Mouse (Mus musculus): ENCODE results near the gene Cyp4f17. TPM values are rescaled to one million over a fixed set of nuclear protein-coding genes. Genes with fewer than 3 reads are reported as not detected.

Gene Cyp4f17
- polyA plus RNA-seq, 1 experiment = 1.8 TPM

GRCm38 (mm10) chr17:32501051-32501450 is 4.8 kb upstream of the Cyp4f17 start:
- Histone ChIP-seq H3K4me3 (no peak overlapping the region), H3K79me2 (ENCODE audit: control insufficient read depth, insufficient read depth) (no peaks in the 10 kb centered on the region), H3K27me3 (ENCODE audit: control insufficient read depth, insufficient read depth, insufficient read length) (no peaks in the 10 kb centered on the region), H3K4me2 (ENCODE audit: low read depth) (no peak overlapping the region), H3ac (ENCODE audit: control insufficient read depth, insufficient read length) (no peak overlapping the region), H3K36me3 (ENCODE audit: control insufficient read depth, insufficient read depth) (no peaks in the 10 kb centered on the region)
- TF ChIP-seq MYOG (IDR thresholded peaks at IDR 0.05; ENCODE audit: control insufficient read depth in 1 of 3, insufficient read depth in 1 of 3, insufficient read length in 2 of 3, low read depth in 2 of 3) = no peak
- TF ChIP-seq REST (IDR thresholded peaks at IDR 0.05; ENCODE audit: insufficient read depth, insufficient read length) = no peak
- TF ChIP-seq CEBPB (IDR thresholded peaks at IDR 0.05; ENCODE audit: insufficient read depth, poor library complexity, severe bottlenecking) = no peak
- no peak for TF ChIP-seq POLR2AphosphoS2 (IDR thresholded peaks at IDR 0.05; ENCODE audit: insufficient read length, low read depth)
- TF ChIP-seq POLR2A (IDR thresholded peaks at IDR 0.05; ENCODE audit: insufficient read length, low read depth) = no peak
- no peak for TF ChIP-seq MYOD1 (IDR thresholded peaks at IDR 0.05; ENCODE audit: control insufficient read depth in 1 of 3, insufficient read length in 2 of 3, low read depth in 2 of 3)
- TF ChIP-seq USF1 (IDR thresholded peaks at IDR 0.05; ENCODE audit: low read depth) = no peak
- TF ChIP-seq MAX (IDR thresholded peaks at IDR 0.05; ENCODE audit: low read depth) = no peak
- no peak for TF ChIP-seq TCF3 (IDR thresholded peaks at IDR 0.05; ENCODE audit: insufficient read length, low read depth)
- no peak for TF ChIP-seq E2F4 (IDR thresholded peaks at IDR 0.05; ENCODE audit: insufficient read depth)
- no peak for TF ChIP-seq TCF12 (IDR thresholded peaks at IDR 0.05; ENCODE audit: insufficient read depth, poor library complexity, severe bottlenecking)
- TF ChIP-seq SRF (IDR thresholded peaks at IDR 0.05; ENCODE audit: control insufficient read depth, insufficient read length, low read depth) = no peak

- H3K4me2 ChIP-seq (ENCODE audit: low read depth) = no peak overlapping the region
- TF ChIP-seq POLR2AphosphoS2 (IDR thresholded peaks at IDR 0.05; ENCODE audit: insufficient read length, low read depth) (no peak), MAX (IDR thresholded peaks at IDR 0.05; ENCODE audit: low read depth) (no peak), USF1 (IDR thresholded peaks at IDR 0.05; ENCODE audit: low read depth) (no peak), MYOD1 (IDR thresholded peaks at IDR 0.05; ENCODE audit: control insufficient read depth in 1 of 3, insufficient read length in 2 of 3, low read depth in 2 of 3) (no peak), MYOG (IDR thresholded peaks at IDR 0.05; ENCODE audit: control insufficient read depth in 1 of 3, insufficient read depth in 1 of 3, insufficient read length in 2 of 3, low read depth in 2 of 3) (no peak), CEBPB (IDR thresholded peaks at IDR 0.05; ENCODE audit: insufficient read depth, poor library complexity, severe bottlenecking) (no peak), POLR2A (IDR thresholded peaks at IDR 0.05; ENCODE audit: insufficient read length, low read depth) (no peak), TCF3 (IDR thresholded peaks at IDR 0.05; ENCODE audit: insufficient read length, low read depth) (no peak), E2F4 (IDR thresholded peaks at IDR 0.05; ENCODE audit: insufficient read depth) (no peak), SRF (IDR thresholded peaks at IDR 0.05; ENCODE audit: control insufficient read depth, insufficient read length, low read depth) (no peak), REST (IDR thresholded peaks at IDR 0.05; ENCODE audit: insufficient read depth, insufficient read length) (no peak), TCF12 (IDR thresholded peaks at IDR 0.05; ENCODE audit: insufficient read depth, poor library complexity, severe bottlenecking) (no peak)
- no peak overlapping the region for H3K4me3 ChIP-seq
- no peaks in the 10 kb centered on the region for H3K27me3 ChIP-seq (ENCODE audit: control insufficient read depth, insufficient read depth, insufficient read length)
- H3K36me3 ChIP-seq (ENCODE audit: control insufficient read depth, insufficient read depth) = no peaks in the 10 kb centered on the region
- no peaks in the 10 kb centered on the region for H3K79me2 ChIP-seq (ENCODE audit: control insufficient read depth, insufficient read depth)
- H3ac ChIP-seq (ENCODE audit: control insufficient read depth, insufficient read length) = no peak overlapping the region
These were observed 2.7 kb upstream of the Cyp4f17 start for GRCm38 (mm10) chr17:32503111-32503510.

DNA sequence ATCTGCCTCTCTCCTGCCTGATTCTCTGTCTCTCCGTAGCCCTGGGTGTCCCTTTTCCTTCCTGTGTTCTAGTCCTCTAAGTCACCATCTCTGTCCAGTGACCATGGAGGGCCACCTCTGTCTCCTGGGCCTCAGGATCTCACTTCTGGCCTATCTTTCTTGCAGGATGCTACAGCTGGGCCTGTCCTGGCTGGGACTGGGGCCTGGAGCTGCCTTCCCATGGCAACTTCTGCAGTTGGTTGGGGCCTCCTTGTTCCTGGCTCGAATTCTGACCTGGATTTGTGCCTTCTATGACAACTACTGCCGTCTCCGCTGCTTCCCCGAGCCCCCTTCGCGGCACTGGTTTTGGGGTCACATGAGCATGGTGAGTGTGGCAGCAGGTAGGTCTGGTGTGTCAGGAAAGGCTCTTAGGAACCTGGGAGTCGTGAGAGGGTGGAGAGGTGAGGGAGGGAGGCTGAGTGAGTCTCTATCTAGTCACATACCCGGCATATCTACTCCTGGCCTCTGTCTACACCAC is 937 bp downstream of the Cyp4f17 start:
- Histone ChIP-seq H3ac (ENCODE audit: control insufficient read depth, insufficient read length) (no peak overlapping the region), H3K4me2 (ENCODE audit: low read depth) (peak overlapping the region; percentile 89), H3K36me3 (ENCODE audit: control insufficient read depth, insufficient read depth) (no peaks in the 10 kb centered on the region), H3K79me2 (ENCODE audit: control insufficient read depth, insufficient read depth) (no peaks in the 10 kb centered on the region), H3K4me3 (peak overlapping the region; percentile 30), H3K27me3 (ENCODE audit: control insufficient read depth, insufficient read depth, insufficient read length) (no peaks in the 10 kb centered on the region)
- no peak for TF ChIP-seq MYOG (IDR thresholded peaks at IDR 0.05; ENCODE audit: control insufficient read depth in 1 of 3, insufficient read depth in 1 of 3, insufficient read length in 2 of 3, low read depth in 2 of 3)
- no peak for TF ChIP-seq E2F4 (IDR thresholded peaks at IDR 0.05; ENCODE audit: insufficient read depth)
- TF ChIP-seq TCF3 (IDR thresholded peaks at IDR 0.05; ENCODE audit: insufficient read length, low read depth) = no peak

- no peak for TF ChIP-seq MAX (IDR thresholded peaks at IDR 0.05; ENCODE audit: low read depth)
- TF ChIP-seq TCF12 (IDR thresholded peaks at IDR 0.05; ENCODE audit: insufficient read depth, poor library complexity, severe bottlenecking) = no peak
- TF ChIP-seq MYOG (IDR thresholded peaks at IDR 0.05; ENCODE audit: control insufficient read depth in 1 of 3, insufficient read depth in 1 of 3, insufficient read length in 2 of 3, low read depth in 2 of 3) = no peak
- TF ChIP-seq E2F4 (IDR thresholded peaks at IDR 0.05; ENCODE audit: insufficient read depth) = no peak
- no peak for TF ChIP-seq SRF (IDR thresholded peaks at IDR 0.05; ENCODE audit: control insufficient read depth, insufficient read length, low read depth)
- Histone ChIP-seq H3K4me2 (ENCODE audit: low read depth) (no peak overlapping the region), H3K79me2 (ENCODE audit: control insufficient read depth, insufficient read depth) (no peaks in the 10 kb centered on the region), H3ac (ENCODE audit: control insufficient read depth, insufficient read length) (no peak overlapping the region), H3K36me3 (ENCODE audit: control insufficient read depth, insufficient read depth) (no peaks in the 10 kb centered on the region), H3K4me3 (no peak overlapping the region), H3K27me3 (ENCODE audit: control insufficient read depth, insufficient read depth, insufficient read length) (no peaks in the 10 kb centered on the region)
These were observed 10.3 kb downstream of the Cyp4f17 start for GRCm38 (mm10) chr17:32516126-32516525.

DNA sequence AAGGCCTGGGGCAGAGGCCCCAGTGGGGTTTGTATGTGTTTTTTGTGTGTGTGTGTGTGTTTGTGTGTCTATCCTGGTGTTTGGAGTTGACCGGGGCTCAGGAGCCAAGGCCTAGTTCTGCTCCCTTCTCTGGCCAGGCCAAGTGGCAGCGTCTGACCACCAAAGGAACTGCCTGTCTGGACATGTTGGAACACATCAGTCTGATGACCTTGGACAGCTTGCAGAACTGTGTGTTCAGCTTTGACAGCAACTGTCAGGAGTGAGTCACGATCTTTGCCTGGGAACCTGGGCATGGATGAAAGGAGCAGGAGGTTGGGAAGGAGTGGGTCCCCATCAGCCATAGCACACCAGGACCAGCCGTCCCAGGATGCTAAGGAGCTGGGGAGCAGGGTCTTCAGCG is 16.1 kb downstream of the Cyp4f17 start:
- H3K27me3 ChIP-seq (ENCODE audit: control insufficient read depth, insufficient read depth, insufficient read length) = no peaks in the 10 kb centered on the region
- no peak overlapping the region for H3ac ChIP-seq (ENCODE audit: control insufficient read depth, insufficient read length)
- H3K4me3 ChIP-seq = no peak overlapping the region
- H3K36me3 ChIP-seq (ENCODE audit: control insufficient read depth, insufficient read depth) = no peaks in the 10 kb centered on the region
- no peak overlapping the region for H3K4me2 ChIP-seq (ENCODE audit: low read depth)
- no peaks in the 10 kb centered on the region for H3K79me2 ChIP-seq (ENCODE audit: control insufficient read depth, insufficient read depth)
- TF ChIP-seq TCF12 (IDR thresholded peaks at IDR 0.05; ENCODE audit: insufficient read depth, poor library complexity, severe bottlenecking) (no peak), E2F4 (IDR thresholded peaks at IDR 0.05; ENCODE audit: insufficient read depth) (no peak), MAX (IDR thresholded peaks at IDR 0.05; ENCODE audit: low read depth) (no peak), TCF3 (IDR thresholded peaks at IDR 0.05; ENCODE audit: insufficient read length, low read depth) (no peak), MYOD1 (IDR thresholded peaks at IDR 0.05; ENCODE audit: control insufficient read depth in 1 of 3, insufficient read length in 2 of 3, low read depth in 2 of 3) (no peak), POLR2AphosphoS2 (IDR thresholded peaks at IDR 0.05; ENCODE audit: insufficient read length, low read depth) (no peak), USF1 (IDR thresholded peaks at IDR 0.05; ENCODE audit: low read depth) (no peak), MYOG (IDR thresholded peaks at IDR 0.05; ENCODE audit: control insufficient read depth in 1 of 3, insufficient read depth in 1 of 3, insufficient read length in 2 of 3, low read depth in 2 of 3) (no peak)
